Mouse (Mus musculus): ENCODE measurements around the gene Grin2d.

Grin2d gene

GRCm38 (mm10) chr7:45853089-45853488 lies 25.1 kb downstream of the Grin2d start:
- no peak for DNase-seq (ENCODE audit: low spot score)

GRCm38 (mm10) chr7:45850661-45851060 lies 27.5 kb downstream of the Grin2d start:
- DNase-seq (ENCODE audit: low spot score): no peak

GRCm38 (mm10) chr7:45848447-45849027 lies 29.6 kb downstream of the Grin2d start:
- no peak for DNase-seq (ENCODE audit: low spot score)

- no peak for DNase-seq (ENCODE audit: low spot score)
Measured at GRCm38 (mm10) chr7:45842950-45843744, 35.0 kb downstream of the Grin2d start.

GRCm38 (mm10) chr7:45833924-45834323 lies 44.3 kb downstream of the Grin2d start:
- DNase-seq (ENCODE audit: low spot score): no peak

GRCm38 (mm10) chr7:45833148-45833790 lies 44.9 kb downstream of the Grin2d start:
- no peak for DNase-seq (ENCODE audit: low spot score)

GRCm38 (mm10) chr7:45832428-45832827 lies 45.8 kb downstream of the Grin2d start:
- no peak for DNase-seq (ENCODE audit: low spot score)

GRCm38 (mm10) chr7:45831128-45831525 lies 47.1 kb downstream of the Grin2d start:
- no peak for DNase-seq (ENCODE audit: low spot score)

- DNase-seq (ENCODE audit: low spot score): peak; percentile 92
Measured at GRCm38 (mm10) chr7:45830427-45831127, 47.6 kb downstream of the Grin2d start, which contains the start of gene Grwd1. Grwd1 (minus strand) TSS chr7:45830944.

- DNase-seq (ENCODE audit: low spot score): no peak
Measured at GRCm38 (mm10) chr7:45826631-45827030, 51.5 kb downstream of the Grin2d start.

- no peak for DNase-seq (ENCODE audit: low spot score)
Measured at GRCm38 (mm10) chr7:45824598-45824997, 53.6 kb downstream of the Grin2d start, which contains the start of gene Kcnj14. Kcnj14 (minus strand) TSS chr7:45824782.

GRCm38 (mm10) chr7:45820913-45821312 lies 57.3 kb downstream of the Grin2d start:
- DNase-seq (ENCODE audit: low spot score): no peak

- DNase-seq (ENCODE audit: low spot score): no peak
Measured at GRCm38 (mm10) chr7:45819843-45820242, 58.3 kb downstream of the Grin2d start.

GRCm38 (mm10) chr7:45815984-45816351 lies 62.2 kb downstream of the Grin2d start:
- DNase-seq (ENCODE audit: low spot score): no peak

- no peak for DNase-seq (ENCODE audit: low spot score)
Measured at GRCm38 (mm10) chr7:45815323-45815983, 62.7 kb downstream of the Grin2d start.

GRCm38 (mm10) chr7:45814841-45815240 lies 63.3 kb downstream of the Grin2d start:
- no peak for DNase-seq (ENCODE audit: low spot score)

- peak; percentile 100 for DNase-seq (ENCODE audit: low spot score)
Measured at GRCm38 (mm10) chr7:45813787-45814779, 64.1 kb downstream of the Grin2d start, which contains the start of gene Cyth2. Cyth2 (minus strand) TSS chr7:45814581.

- DNase-seq (ENCODE audit: low spot score): no peak
Measured at GRCm38 (mm10) chr7:45812921-45813320, 65.3 kb downstream of the Grin2d start.

GRCm38 (mm10) chr7:45809276-45810075 lies 68.7 kb downstream of the Grin2d start:
- no peak for DNase-seq (ENCODE audit: low spot score)

GRCm38 (mm10) chr7:45808471-45808870 lies 69.7 kb downstream of the Grin2d start:
- no peak for DNase-seq (ENCODE audit: low spot score)
